Mouse (Mus musculus) forebrain, embryonic 12.5 days (tissue): ENCODE measurements around the gene Eif4a3. TPM values are rescaled to one million over a fixed set of nuclear protein-coding genes. Genes with fewer than 3 reads are reported as not detected.
"Not testable (repeated sequence)": the region's sequence is repeated elsewhere in the genome, so short reads cannot be mapped to it uniquely, and the experiment has no call there.

Experiments used
- ATAC-seq: fragments of 200-750 bp; cut with Nextera tagmentation; 2 replicates; pipeline ENCODE4 v1.8.0; 2017; ENCODE audit warnings: moderate TSS enrichment; ENCODE audit not compliant: low FRiP score
- H3K27ac ChIP-seq: fragments of 300-500 bp; sonication (generic); 2 replicates; pipeline ENCODE4 v1.5.1; 2016; ENCODE audit warnings: mild to moderate bottlenecking
- H3K27me3 ChIP-seq: fragments of 300-500 bp; sonication (generic); 2 replicates; pipeline ENCODE4 v1.6.1; 2016; ENCODE audit warnings: mild to moderate bottlenecking
- H3K36me3 ChIP-seq: fragments of 300-500 bp; sonication (generic); replicated peaks from 2 replicates; pipeline ENCODE4 v1.6.1; 2016; ENCODE audit warnings: mild to moderate bottlenecking
- H3K4me1 ChIP-seq: fragments of 300-500 bp; sonication (generic); 2 replicates; pipeline ENCODE4 v1.6.1; 2016
- H3K4me2 ChIP-seq: fragments of 300-500 bp; sonication (generic); 2 replicates; pipeline ENCODE4 v1.6.1; 2016; ENCODE audit warnings: mild to moderate bottlenecking, moderate library complexity
- H3K4me3 ChIP-seq: fragments of 300-500 bp; sonication (generic); replicated peaks from 2 replicates; pipeline ENCODE4 v1.5.1; 2016; ENCODE audit warnings: mild to moderate bottlenecking
- H3K9ac ChIP-seq: fragments of 300-500 bp; sonication (generic); 2 replicates; pipeline ENCODE4 v1.6.1; 2016; ENCODE audit warnings: mild to moderate bottlenecking
- H3K9me3 ChIP-seq: fragments of 300-500 bp; sonication (generic); 2 replicates; pipeline ENCODE4 v1.6.1; 2016
- WGBS: fragments of 180-500 bp; shearing (Covaris S2); methylation state at CpG from one replicate; pipeline ENCODE4 v1.1.7; 2016; 5-methylcytosine and 5-hydroxymethylcytosine counted together
- polyA plus RNA-seq: library from polyadenylated mRNA; unstranded; fragments of >200 nt; fragmentation: Nextera tagmentation; extraction: Ambion mirVana; gene quantifications from 2 replicates; pipeline ENCODE4 v1.2.1, GENCODE M21; 2016

Gene Eif4a3
- polyA plus RNA-seq, 1 experiment from 2014 or later, result 366 TPM

GRCm38 (mm10) chr11:119287207-119287992 is 12.5 kb downstream of the Eif4a3 start:
- no peaks in the 10 kb centered on the region for H3K9me3 ChIP-seq
- H3K4me3 ChIP-seq, result no peak overlapping the region
- peaks cover 87% of the 10 kb centered on the region for H3K36me3 ChIP-seq
- H3K4me1 ChIP-seq, result no peaks in the 10 kb centered on the region
- no peaks in the 10 kb centered on the region for H3K27me3 ChIP-seq
- H3K9ac ChIP-seq, result no peak overlapping the region
- no peak overlapping the region for H3K27ac ChIP-seq
- 92% methylated on average over 20 of the region's 20 CpGs for WGBS
- H3K4me2 ChIP-seq, result no peak overlapping the region
- no peak for ATAC-seq

DNA sequence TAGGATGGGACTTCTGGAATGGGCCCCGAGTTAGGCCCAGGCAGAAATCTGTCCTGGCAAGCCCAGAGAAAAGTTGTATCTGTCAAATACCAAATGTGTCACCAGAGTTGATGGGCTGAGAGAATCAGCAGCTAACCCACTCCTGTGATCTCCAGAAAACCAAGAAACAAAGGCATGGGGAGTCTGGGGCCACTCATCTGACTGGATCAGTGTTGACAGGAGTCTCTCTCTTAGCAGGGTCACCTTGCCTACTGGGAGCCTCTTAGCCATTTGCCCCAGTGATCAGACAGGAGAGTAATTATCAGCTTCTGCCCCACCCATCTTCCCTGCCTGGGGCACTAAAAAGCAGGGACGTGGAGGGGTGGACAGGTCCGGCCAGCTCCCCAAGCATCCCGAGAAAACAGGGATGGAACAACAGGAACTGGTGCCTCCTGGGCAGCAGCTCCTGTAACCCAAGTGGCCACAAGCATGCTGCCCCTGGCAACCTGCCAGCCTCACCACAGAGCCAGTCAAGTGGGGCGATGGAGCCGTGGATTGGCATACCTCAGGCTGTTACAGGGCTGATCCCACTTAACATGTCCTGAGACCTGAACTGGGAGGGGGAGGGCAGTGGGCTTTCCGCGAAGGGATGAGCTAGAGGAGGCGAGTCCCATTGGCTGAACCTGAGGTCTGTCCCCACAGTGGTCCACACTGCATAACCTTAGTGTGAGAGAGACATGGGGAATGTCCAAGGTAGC is 13.9 kb downstream of the Eif4a3 start:
- peaks cover 76% of the 10 kb centered on the region for H3K36me3 ChIP-seq

DNA sequence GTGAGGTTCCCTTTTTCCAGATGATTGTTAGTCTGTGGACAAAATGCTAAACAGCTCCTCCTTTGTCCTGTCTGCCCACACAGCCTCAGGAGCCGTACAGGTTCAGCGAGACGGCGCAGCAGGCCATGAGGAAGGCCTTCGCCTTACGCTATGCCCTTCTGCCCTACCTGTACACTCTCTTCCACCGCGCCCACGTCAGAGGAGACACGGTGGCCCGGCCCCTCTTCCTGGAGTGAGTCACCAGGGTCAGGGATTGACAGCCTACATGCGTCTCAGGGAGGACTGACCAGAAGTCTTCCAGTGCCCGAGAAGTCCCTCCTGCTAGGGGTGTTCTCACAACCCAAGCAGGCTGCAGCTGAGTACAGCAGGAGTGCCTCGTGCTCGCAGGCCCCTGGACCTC is 18.9 kb downstream of the Eif4a3 start:
- Histone ChIP-seq H3K9me3 (no peaks in the 10 kb centered on the region), H3K4me3 (no peak overlapping the region), H3K4me2 (no peak overlapping the region), H3K4me1 (no peaks in the 10 kb centered on the region), H3K27ac (no peak overlapping the region), H3K27me3 (no peaks in the 10 kb centered on the region), H3K36me3 (peaks cover 30% of the 10 kb centered on the region), H3K9ac (no peak overlapping the region)
- no peak for ATAC-seq
- WGBS, result 87% methylated on average over 15 of the region's 15 CpGs

More for the DNA sequence above, 13.9 kb downstream of the Eif4a3 start:
- Histone ChIP-seq H3K4me1 (no peaks in the 10 kb centered on the region), H3K4me3 (no peak overlapping the region), H3K9ac (no peak overlapping the region), H3K27ac (no peak overlapping the region), H3K4me2 (no peak overlapping the region), H3K27me3 (no peaks in the 10 kb centered on the region), H3K9me3 (no peaks in the 10 kb centered on the region)
- WGBS, result 81% methylated on average over 9 of the region's 9 CpGs
- ATAC-seq, result no peak

DNA sequence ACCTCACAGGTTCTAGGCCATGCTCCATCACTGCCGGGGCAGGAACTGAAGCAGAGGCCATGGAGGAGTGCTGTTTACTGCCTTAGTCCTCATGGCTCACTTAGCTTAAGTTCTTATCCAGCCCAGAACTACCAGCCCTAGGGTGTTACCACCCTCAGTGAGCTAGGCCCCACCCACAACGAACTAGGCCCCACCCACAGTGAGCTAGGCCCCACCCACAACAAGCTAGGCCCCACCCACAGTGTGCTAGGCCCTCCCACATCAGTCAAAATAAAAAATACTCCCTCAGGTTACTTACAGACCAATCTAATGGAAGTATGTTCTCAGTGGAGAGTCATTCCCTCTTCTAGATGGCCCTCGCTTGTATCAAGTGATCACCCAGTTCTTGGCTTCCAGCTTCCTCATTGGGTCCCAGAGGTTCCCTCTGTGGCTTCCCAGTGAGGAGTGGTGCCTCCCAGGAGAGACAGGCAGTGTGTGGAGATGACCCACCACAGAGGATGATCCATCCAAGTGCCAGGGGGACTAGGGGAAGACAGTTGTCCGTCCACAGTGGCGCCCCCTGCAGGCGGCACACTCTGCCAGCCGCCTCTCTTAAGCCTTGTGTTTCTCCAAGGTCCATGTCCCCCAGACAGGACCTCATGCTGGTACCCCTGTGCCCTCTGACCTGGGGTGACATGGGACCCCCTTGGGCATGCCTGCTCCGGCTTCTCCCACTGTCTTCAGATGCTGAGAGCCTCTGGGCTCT is 26.5 kb downstream of the Eif4a3 start:
- ATAC-seq, result no peak
- H3K36me3 ChIP-seq, result peaks cover 32% of the 10 kb centered on the region
- no peaks in the 10 kb centered on the region for H3K9me3 ChIP-seq
- H3K9ac ChIP-seq, result no peak overlapping the region
- no peak overlapping the region for H3K4me3 ChIP-seq
- H3K4me2 ChIP-seq, result no peak overlapping the region
- peaks cover 8% of the 10 kb centered on the region for H3K4me1 ChIP-seq
- H3K27ac ChIP-seq, result no peak overlapping the region
- no peaks in the 10 kb centered on the region for H3K27me3 ChIP-seq
- 85% methylated on average over 8 of the region's 8 CpGs for WGBS

DNA sequence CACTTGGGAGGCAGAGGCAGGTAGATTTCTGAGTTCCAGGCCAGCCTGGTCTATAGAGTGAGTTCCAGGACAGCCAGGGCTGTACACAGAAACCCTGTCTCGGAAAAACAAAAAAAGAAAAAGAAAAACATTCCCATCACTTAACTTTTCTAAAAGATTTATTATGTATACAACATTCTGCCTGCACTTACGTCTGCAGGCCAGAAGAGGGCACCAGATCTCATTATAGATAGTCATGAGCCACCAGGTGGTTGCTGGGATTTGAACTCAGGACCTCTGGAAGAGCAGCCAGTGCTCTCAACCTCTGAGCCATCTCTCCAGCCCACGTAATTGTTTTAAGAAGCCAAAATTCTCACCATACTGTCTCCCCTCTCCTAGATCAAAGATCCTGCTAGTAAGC is 27.4 kb downstream of the Eif4a3 start:
- not testable (repeated sequence) for H3K27me3 ChIP-seq, ATAC-seq

DNA sequence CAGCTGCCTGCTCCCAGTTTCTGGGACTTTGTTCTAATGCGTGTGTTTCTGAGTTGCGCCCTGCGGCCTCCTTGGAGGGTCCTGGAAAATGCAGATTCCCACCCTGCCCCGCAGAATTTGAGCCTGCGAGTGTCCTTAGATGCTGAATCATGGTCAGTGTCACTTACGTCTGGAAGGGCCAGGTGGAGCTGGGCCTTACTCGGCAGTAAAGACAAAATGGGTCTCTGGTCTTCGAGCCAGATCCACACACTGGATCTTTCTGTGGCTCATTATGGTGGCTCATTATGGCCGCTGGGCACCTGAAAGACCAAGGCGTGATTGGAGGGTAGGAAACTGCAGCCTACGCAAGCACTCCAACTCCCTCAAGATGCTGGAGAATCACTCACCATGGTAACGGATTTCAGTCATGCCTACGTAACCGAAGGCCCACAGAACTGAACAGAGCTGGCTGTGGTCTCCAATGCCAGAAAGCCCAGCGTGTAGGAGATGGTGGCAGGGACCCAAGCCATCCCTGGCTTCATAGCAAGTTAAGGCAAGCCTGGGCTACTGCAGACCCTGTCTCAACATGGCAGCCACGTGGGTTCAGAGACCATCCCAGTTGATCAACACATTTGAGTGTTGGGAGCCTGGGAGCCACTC is 31.2 kb downstream of the Eif4a3 start:
- Histone ChIP-seq H3K27me3 (no peaks in the 10 kb centered on the region), H3K4me2 (peak overlapping the region; percentile 91), H3K4me3 (peak overlapping the region; percentile 62), H3K36me3 (peaks cover 17% of the 10 kb centered on the region), H3K9me3 (no peaks in the 10 kb centered on the region), H3K9ac (peak overlapping the region; percentile 70; the same call in 1 of the 2 replicates), H3K4me1 (peaks cover 16% of the 10 kb centered on the region), H3K27ac (no peak overlapping the region)
- no peak for ATAC-seq
- WGBS, result 78% methylated on average over 16 of the region's 16 CpGs

More for the DNA sequence above, 27.4 kb downstream of the Eif4a3 start:
- not testable (repeated sequence) for H3K9me3 ChIP-seq, H3K9ac ChIP-seq, H3K4me2 ChIP-seq, H3K4me3 ChIP-seq, H3K27ac ChIP-seq
- 69% methylated on average over 3 of the region's 3 CpGs for WGBS
- Histone ChIP-seq H3K4me1 (peaks cover 14% of the 10 kb centered on the region), H3K36me3 (peaks cover 32% of the 10 kb centered on the region)

DNA sequence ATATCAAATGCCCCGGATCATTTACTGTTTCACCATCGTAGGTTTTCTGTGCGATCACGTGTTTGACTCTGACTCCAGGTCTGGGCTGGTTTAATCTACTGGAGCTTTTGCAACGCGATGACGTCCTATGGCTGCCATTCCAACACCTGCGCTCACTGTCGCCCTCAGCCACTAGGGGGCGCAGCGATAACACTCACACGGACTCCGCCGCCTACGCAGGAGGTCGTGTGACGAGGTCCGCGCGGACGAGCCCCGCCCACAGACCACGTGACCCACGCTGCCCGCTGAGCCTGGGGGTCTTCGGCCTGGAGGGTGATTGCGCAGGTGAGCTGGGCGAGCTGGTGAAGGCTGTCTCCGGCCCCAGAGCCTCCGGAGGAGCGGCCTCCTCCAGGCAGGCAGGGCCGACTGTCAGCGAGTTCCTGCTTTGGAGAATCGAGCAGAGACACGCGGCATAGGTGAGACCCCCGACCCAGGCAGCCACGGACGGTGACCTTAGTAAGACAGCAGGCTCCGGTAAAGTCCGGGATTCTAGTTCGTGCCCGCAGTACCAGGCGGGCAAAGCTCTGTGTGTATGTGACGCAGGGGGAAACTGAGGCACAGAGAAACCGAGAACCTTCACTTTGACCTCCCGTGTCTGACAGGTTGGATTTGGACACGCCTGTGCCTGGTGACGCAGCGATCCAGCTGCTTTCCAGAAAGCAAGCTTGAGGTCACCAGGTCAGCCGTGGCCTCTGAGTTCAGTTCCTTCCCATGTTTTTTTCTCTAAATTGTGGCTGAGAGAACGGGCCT is 31.9 kb downstream of the Eif4a3 start, which contains the start of gene Gaa:
Gene Gaa, plus strand, starts transcription at position 120 of the 789 bp plus-strand sequence.
- Histone ChIP-seq H3K4me1 (peaks cover 16% of the 10 kb centered on the region), H3K9me3 (no peaks in the 10 kb centered on the region), H3K9ac (peak within 1 kb of the TSS; percentile 70), H3K27me3 (no peaks in the 10 kb centered on the region), H3K27ac (no peak within 1 kb of the TSS), H3K4me3 (peak within 1 kb of the TSS; percentile 62), H3K36me3 (peaks cover 14% of the 10 kb centered on the region), H3K4me2 (peak within 1 kb of the TSS; percentile 91)
- ATAC-seq, result peak; percentile 88
- WGBS, result 5% methylated on average over 52 of the region's 52 CpGs

GRCm38 (mm10) chr11:119267241-119267674 is 32.6 kb downstream of the Eif4a3 start:
- Histone ChIP-seq H3K4me3 (0 out of 2 replicates have a peak overlapping the region, but pooled peaks have one; percentile 4), H3K4me2 (peak overlapping the region; percentile 91), H3K27me3 (no peaks in the 10 kb centered on the region), H3K36me3 (peaks cover 12% of the 10 kb centered on the region; the same call in 1 of the 2 replicates), H3K9ac (peak overlapping the region; percentile 70; the same call in 1 of the 2 replicates), H3K4me1 (peaks cover 16% of the 10 kb centered on the region), H3K27ac (no peak overlapping the region), H3K9me3 (no peaks in the 10 kb centered on the region)
- WGBS, result 38% methylated on average over 6 of the region's 6 CpGs
- ATAC-seq, result no peak

- ATAC-seq, result no peak
- Histone ChIP-seq H3K9ac (no peak overlapping the region), H3K36me3 (peaks cover 24% of the 10 kb centered on the region), H3K27me3 (no peaks in the 10 kb centered on the region), H3K27ac (no peak overlapping the region), H3K4me3 (no peak overlapping the region), H3K4me2 (no peak overlapping the region), H3K9me3 (no peaks in the 10 kb centered on the region), H3K4me1 (peaks cover 16% of the 10 kb centered on the region)
- 66% methylated on average over 7 of the region's 7 CpGs for WGBS
Measured at GRCm38 (mm10) chr11:119265811-119266210, 34.1 kb downstream of the Eif4a3 start.

- ATAC-seq, result no peak
- Histone ChIP-seq H3K27ac (no peak overlapping the region; the same call in 1 of the 2 replicates), H3K4me3 (no peak overlapping the region), H3K9ac (no peak overlapping the region), H3K4me1 (peaks cover 16% of the 10 kb centered on the region), H3K36me3 (peaks cover 37% of the 10 kb centered on the region), H3K9me3 (no peaks in the 10 kb centered on the region), H3K4me2 (no peak overlapping the region), H3K27me3 (no peaks in the 10 kb centered on the region)
- WGBS, result 93% methylated on average over 13 of the region's 13 CpGs
Measured at GRCm38 (mm10) chr11:119264413-119264812, 35.5 kb downstream of the Eif4a3 start.

- 92% methylated on average over 8 of the region's 8 CpGs for whole genome bisulfite sequencing
- Histone ChIP-seq H3K36me3 (peaks cover 37% of the 10 kb centered on the region), H3K27ac (no peak overlapping the region), H3K9me3 (no peaks in the 10 kb centered on the region), H3K4me1 (peaks cover 11% of the 10 kb centered on the region; the same call in 1 of the 2 replicates), H3K4me3 (no peak overlapping the region), H3K27me3 (no peaks in the 10 kb centered on the region), H3K4me2 (no peak overlapping the region), H3K9ac (no peak overlapping the region)
- ATAC-seq, result no peak
Measured at GRCm38 (mm10) chr11:119259977-119260376, 39.9 kb downstream of the Eif4a3 start.
